Mouse (Mus musculus) CH12.LX (cell line): ENCODE data around the gene Dhcr7. TPM values are rescaled to one million over a fixed set of nuclear protein-coding genes. Genes with fewer than 3 reads are reported as not detected.

Experiments used
- DNase-seq: peaks from one replicate; pipeline ENCODE4 v3.0.0-alpha.2; 2013; ENCODE audit errors: extremely low read depth
- H3K27ac ChIP-seq: 2 replicates; pipeline ENCODE4 v1.5.1; 2012; ENCODE audit warnings: low read depth, mild to moderate bottlenecking, control low read depth, moderate library complexity; ENCODE audit not compliant: insufficient read depth
- H3K27me3 ChIP-seq: replicated peaks from 2 replicates; pipeline ENCODE3; 2012; ENCODE audit warnings: inconsistent platforms
- H3K36me3 ChIP-seq, 2 experiments: replicated peaks in 1 of 2; 2 replicates each; pipeline versions ENCODE3 to v1.6.1; 2012; ENCODE audit warnings: inconsistent platforms in 1 of 2, low read length in 1 of 2, mild to moderate bottlenecking in 1 of 2, mixed read lengths in 1 of 2, moderate library complexity in 1 of 2; ENCODE audit not compliant: control insufficient read depth in 1 of 2, insufficient read depth in 1 of 2
- H3K4me1 ChIP-seq, 2 experiments: 2 replicates each; pipeline ENCODE4 v1.6.1; 2012; ENCODE audit warnings: inconsistent platforms in 1 of 2, moderate library complexity in 1 of 2; ENCODE audit not compliant: insufficient read depth in 2 of 2, control insufficient read depth in 1 of 2
- H3K4me2 ChIP-seq: 2 replicates; pipeline ENCODE4 v1.6.1; 2012; ENCODE audit warnings: low read depth, mild to moderate bottlenecking, control low read depth; ENCODE audit not compliant: poor library complexity, insufficient read depth, severe bottlenecking
- H3K4me3 ChIP-seq, 3 experiments: fragments of 150-350 bp in 1 of 3; sonication (generic) in 1 of 3; replicated peaks in 1 of 3; 2 replicates each; pipeline versions ENCODE3 to v1.5.1; 2011 to 2012; ENCODE audit warnings: low read depth in 2 of 3, low read length in 2 of 3, mild to moderate bottlenecking in 2 of 3, moderate library complexity in 2 of 3, control low read depth in 1 of 3, improper control_type of control experiment in 1 of 3, inconsistent platforms in 1 of 3, mixed read lengths in 1 of 3; ENCODE audit not compliant: poor library complexity in 1 of 3
- H3K79me2 ChIP-seq: replicated peaks from 2 replicates; pipeline ENCODE4 v1.6.1; 2012; ENCODE audit warnings: mild to moderate bottlenecking, moderate library complexity; ENCODE audit not compliant: control insufficient read depth, poor library complexity, insufficient read depth, severe bottlenecking; ENCODE audit errors: extremely low read depth
- H3K9ac ChIP-seq: 2 replicates; pipeline ENCODE4 v1.6.1; 2012; ENCODE audit warnings: low read depth, mild to moderate bottlenecking, control low read depth, moderate library complexity; ENCODE audit not compliant: insufficient read depth
- H3K9me3 ChIP-seq: replicated peaks from 2 replicates; pipeline ENCODE3; 2012; ENCODE audit warnings: low read length, inconsistent platforms, mixed read lengths
- BHLHE40 ChIP-seq: IDR thresholded peaks from 2 replicates; pipeline ENCODE4 v1.6.1; 2011; ENCODE audit warnings: mild to moderate bottlenecking, low read depth, low read length, improper control_type of control experiment
- CHD1 ChIP-seq: IDR thresholded peaks from 2 replicates; pipeline ENCODE4 v1.6.1; 2012; ENCODE audit warnings: low read depth, low read length, improper control_type of control experiment, inconsistent platforms
- CHD2 ChIP-seq: IDR thresholded peaks from 2 replicates; pipeline ENCODE4 v1.6.1; 2011; ENCODE audit warnings: low read length, improper control_type of control experiment
- CTCF ChIP-seq, 2 experiments: IDR thresholded peaks in 1 of 2; conservative IDR thresholded peaks in 1 of 2; 2 replicates each; pipeline ENCODE4 v1.5.1; 2011 to 2012; ENCODE audit warnings: low read depth in 2 of 2, low read length in 2 of 2, improper control_type of control experiment in 1 of 2, inconsistent platforms in 1 of 2, mild to moderate bottlenecking in 1 of 2, moderate library complexity in 1 of 2
- E2F4 ChIP-seq: IDR thresholded peaks from 2 replicates; pipeline ENCODE4 v1.6.1; 2011; ENCODE audit warnings: low read depth, low read length, improper control_type of control experiment; ENCODE audit not compliant: insufficient replicate concordance
- ELF1 ChIP-seq: IDR thresholded peaks from 2 replicates; pipeline ENCODE4 v1.6.1; 2014; ENCODE audit warnings: low read depth, mild to moderate bottlenecking, inconsistent platforms, low read length, improper control_type of control experiment
- EP300 ChIP-seq: IDR thresholded peaks from 2 replicates; pipeline ENCODE4 v1.6.1; 2011; ENCODE audit warnings: low read length, improper control_type of control experiment
- ETS1 ChIP-seq: conservative IDR thresholded peaks from 2 replicates; pipeline ENCODE4 v1.6.1; 2012; ENCODE audit warnings: low read depth, mild to moderate bottlenecking, inconsistent platforms, low read length, improper control_type of control experiment, moderate library complexity
- GABPA ChIP-seq: IDR thresholded peaks from 2 replicates; pipeline ENCODE4 v1.6.1; 2012; ENCODE audit warnings: low read depth, low read length, improper control_type of control experiment, inconsistent platforms; ENCODE audit not compliant: insufficient replicate concordance
- HCFC1 ChIP-seq: IDR thresholded peaks from 2 replicates; pipeline ENCODE4 v1.6.1; 2012; ENCODE audit warnings: low read depth, mild to moderate bottlenecking, inconsistent platforms, low read length, improper control_type of control experiment
- IRF4 ChIP-seq: IDR thresholded peaks from 2 replicates; pipeline ENCODE4 v1.6.1; 2014; ENCODE audit warnings: low read depth, mild to moderate bottlenecking, inconsistent platforms, low read length, improper control_type of control experiment
- JUN ChIP-seq: IDR thresholded peaks from 2 replicates; pipeline ENCODE4 v1.6.1; 2011; ENCODE audit warnings: low read depth, mild to moderate bottlenecking, low read length, improper control_type of control experiment, moderate library complexity; ENCODE audit not compliant: insufficient read depth
- JUND ChIP-seq: conservative IDR thresholded peaks from 2 replicates; pipeline ENCODE4 v1.6.1; 2011; ENCODE audit warnings: low read depth, low read length, improper control_type of control experiment
- KAT2A ChIP-seq: IDR thresholded peaks from 2 replicates; pipeline ENCODE4 v1.6.1; 2012; ENCODE audit warnings: low read length, improper control_type of control experiment, inconsistent platforms; ENCODE audit not compliant: insufficient replicate concordance
- MAFK ChIP-seq: IDR thresholded peaks from 2 replicates; pipeline ENCODE4 v1.6.1; 2011; ENCODE audit warnings: low read length, improper control_type of control experiment; ENCODE audit not compliant: insufficient replicate concordance
- MAX ChIP-seq: IDR thresholded peaks from 2 replicates; pipeline ENCODE4 v1.6.1; 2011; ENCODE audit warnings: low read length, improper control_type of control experiment
- MAZ ChIP-seq: IDR thresholded peaks from 2 replicates; pipeline ENCODE4 v1.6.1; 2012; ENCODE audit warnings: low read depth, mild to moderate bottlenecking, inconsistent platforms, low read length, improper control_type of control experiment, moderate library complexity
- MEF2A ChIP-seq: IDR thresholded peaks from 2 replicates; pipeline ENCODE4 v1.6.1; 2014; ENCODE audit warnings: low read depth, mild to moderate bottlenecking, inconsistent platforms, low read length, improper control_type of control experiment, borderline replicate concordance
- MXI1 ChIP-seq: IDR thresholded peaks from 2 replicates; pipeline ENCODE4 v1.6.1; 2011; ENCODE audit warnings: mild to moderate bottlenecking, low read depth, low read length, improper control_type of control experiment
- MYC ChIP-seq: IDR thresholded peaks from 2 replicates; pipeline ENCODE4 v1.6.1; 2011; ENCODE audit warnings: low read depth, mild to moderate bottlenecking, improper control_type of control experiment, low read length
- NELFE ChIP-seq: IDR thresholded peaks from 2 replicates; pipeline ENCODE4 v1.6.1; 2011; ENCODE audit warnings: low read depth, low read length, improper control_type of control experiment
- NRF1 ChIP-seq: IDR thresholded peaks from 2 replicates; pipeline ENCODE4 v1.6.1; 2014; ENCODE audit warnings: low read depth, mild to moderate bottlenecking, inconsistent platforms, low read length, improper control_type of control experiment, moderate library complexity
- PAX5 ChIP-seq: IDR thresholded peaks from 2 replicates; pipeline ENCODE4 v1.6.1; 2012; ENCODE audit warnings: low read length, inconsistent platforms, mixed read lengths
- POLR2A ChIP-seq: IDR thresholded peaks from 2 replicates; pipeline ENCODE4 v1.6.1; 2011; ENCODE audit warnings: low read depth, mild to moderate bottlenecking, improper control_type of control experiment, low read length
- POLR2AphosphoS2 ChIP-seq: IDR thresholded peaks from 2 replicates; pipeline ENCODE4 v1.6.1; 2011; ENCODE audit warnings: low read depth, low read length, improper control_type of control experiment
- RAD21 ChIP-seq: IDR thresholded peaks from 2 replicates; pipeline ENCODE4 v1.6.1; 2011; ENCODE audit warnings: low read depth, mild to moderate bottlenecking, low read length, improper control_type of control experiment, moderate library complexity
- RCOR1 ChIP-seq: conservative IDR thresholded peaks from 2 replicates; pipeline ENCODE4 v1.6.1; 2012; ENCODE audit warnings: low read depth, mild to moderate bottlenecking, inconsistent platforms, low read length, improper control_type of control experiment
- SIN3A ChIP-seq: IDR thresholded peaks from 2 replicates; pipeline ENCODE4 v1.6.1; 2012; ENCODE audit warnings: low read length, improper control_type of control experiment, inconsistent platforms
- SMC3 ChIP-seq: IDR thresholded peaks from 2 replicates; pipeline ENCODE4 v1.6.1; 2011; ENCODE audit warnings: low read depth, low read length, improper control_type of control experiment
- TBP ChIP-seq: conservative IDR thresholded peaks from 2 replicates; pipeline ENCODE4 v1.6.1; 2011; ENCODE audit warnings: low read depth, low read length, improper control_type of control experiment
- TCF12 ChIP-seq: IDR thresholded peaks from 2 replicates; pipeline ENCODE4 v1.6.1; 2014; ENCODE audit warnings: low read depth, mild to moderate bottlenecking, inconsistent platforms, low read length, improper control_type of control experiment
- UBTF ChIP-seq: IDR thresholded peaks from 2 replicates; pipeline ENCODE4 v1.6.1; 2012; ENCODE audit warnings: low read depth, mild to moderate bottlenecking, inconsistent platforms, low read length, improper control_type of control experiment, moderate library complexity
- USF1 ChIP-seq: IDR thresholded peaks from 2 replicates; pipeline ENCODE4 v1.6.1; 2014; ENCODE audit warnings: low read depth, mild to moderate bottlenecking, inconsistent platforms, low read length, improper control_type of control experiment
- USF2 ChIP-seq: conservative IDR thresholded peaks from 2 replicates; pipeline ENCODE4 v1.6.1; 2011; ENCODE audit warnings: low read depth, low read length, improper control_type of control experiment
- ZC3H11A ChIP-seq: IDR thresholded peaks from 2 replicates; pipeline ENCODE4 v1.6.1; 2012; ENCODE audit warnings: low read depth, mild to moderate bottlenecking, inconsistent platforms, low read length, improper control_type of control experiment
- ZKSCAN1 ChIP-seq: IDR thresholded peaks from 2 replicates; pipeline ENCODE4 v1.6.1; 2012; ENCODE audit warnings: low read depth, inconsistent platforms, low read length, improper control_type of control experiment, borderline replicate concordance
- ZMIZ1 ChIP-seq: IDR thresholded peaks from 2 replicates; pipeline ENCODE4 v1.6.1; 2012; ENCODE audit warnings: low read depth, mild to moderate bottlenecking, inconsistent platforms, low read length, improper control_type of control experiment
- ZNF384 ChIP-seq: IDR thresholded peaks from 2 replicates; pipeline ENCODE4 v1.6.1; 2012; ENCODE audit warnings: low read depth, low read length, improper control_type of control experiment, inconsistent platforms
- dilution Hi-C: fragments of 300-500 bp; cut with MboI; formaldehyde crosslinking; loops from 2 replicates; pipeline ENCODE4 v1.14.3; 2020; ENCODE audit warnings: low sequenced_read_pairs; ENCODE audit not compliant: extremely low pct_unique_long_range_greater_than_20kb, extremely low pct_ligation_motif_present
- in situ Hi-C: fragments of 300-500 bp; cut with MboI; formaldehyde crosslinking; loops from 3 replicates; pipeline ENCODE4 v1.14.3; 2019; ENCODE audit warnings: low sequenced_read_pairs, low pct_ligation_motif_present, low pct_unique_long_range_greater_than_20kb, mixed read lengths
- polyA plus RNA-seq: library from polyadenylated mRNA; unstranded; fragments of >175 nt; gene quantifications from 2 replicates; pipeline ENCODE4 v1.2.1, GENCODE M21; 2012; ENCODE audit warnings: low read depth; ENCODE audit not compliant: insufficient read length
- total RNA-seq, 2 experiments: library from RNA; depleted of rRNA; stranded (reverse); fragments of 300-350 nt in 1 of 2; fragments of >200 nt in 1 of 2; gene quantifications; 2 replicates each; pipeline ENCODE4 v1.2.3; 2012 to 2014

The Dhcr7 gene
- total and polyA plus RNA-seq, 3 experiments, result 18.1 to 60.3 (median 22.1) TPM

DNA sequence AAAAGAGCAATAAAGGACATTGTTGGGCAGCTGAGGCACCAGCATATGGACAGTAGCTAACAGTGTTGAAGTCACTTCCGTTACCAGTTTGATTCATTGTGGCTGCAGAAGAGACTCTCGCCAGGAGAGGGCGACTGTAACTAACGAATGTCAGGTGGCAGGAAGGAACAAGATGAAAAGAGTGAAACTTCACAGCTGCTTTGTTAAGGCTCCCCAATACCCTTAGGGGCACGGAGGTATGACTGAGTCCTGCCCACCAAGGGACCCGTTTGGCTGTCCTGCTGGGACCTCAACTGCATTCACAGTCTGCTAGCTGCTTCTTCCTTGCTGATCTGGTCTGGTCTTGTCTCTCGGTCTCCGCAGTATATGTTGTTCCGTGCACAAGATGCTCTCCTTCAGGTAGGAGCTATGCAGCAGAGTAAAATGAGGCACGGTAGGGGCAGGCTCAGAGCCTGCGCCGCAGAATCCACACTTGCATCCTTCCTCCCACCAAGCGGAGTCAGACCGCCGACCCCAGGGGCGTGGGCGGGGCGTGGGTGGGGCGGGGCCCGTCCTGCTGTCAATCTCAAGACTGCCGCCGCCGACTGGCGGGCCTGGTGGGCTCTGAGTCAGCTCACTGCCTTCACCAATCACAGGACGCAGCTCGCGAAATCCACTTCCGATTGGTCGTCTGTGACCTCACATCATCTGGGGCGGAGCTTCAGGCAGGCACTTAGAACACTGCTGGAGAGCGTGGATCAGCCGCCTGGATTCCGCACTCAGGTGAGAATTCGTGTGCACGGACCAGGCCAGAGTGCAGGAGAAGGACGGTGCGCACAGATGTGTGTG is 6.8 kb downstream of the Dhcr7 start:
- Histone ChIP-seq H3K4me3 (peak overlapping the region; percentile 69 to 99 (median 93)), H3K4me1 (peaks cover 8 to 41% of the 10 kb centered on the region in 2 experiments), H3K36me3 (peaks cover 9 to 34% of the 10 kb centered on the region in 2 experiments), H3K27me3 (no peaks in the 10 kb centered on the region), H3K27ac (peak overlapping the region; percentile 92), H3K79me2 (0 out of 2 replicates have a peak, but pooled peaks cover 3% of the 10 kb centered on the region), H3K4me2 (peak overlapping the region; percentile 93), H3K9me3 (no peaks in the 10 kb centered on the region), H3K9ac (peak overlapping the region; percentile 83)
- dilution Hi-C loops, result no loop called here
- peak; percentile 98 for DNase-seq
- TF ChIP-seq EP300, result peak; percentile 34; the same call in 1 of the 2 replicates
- TF ChIP-seq KAT2A, result no peak
- peak; percentile 76 for TF ChIP-seq JUN
- no peak for TF ChIP-seq E2F4
- no peak for TF ChIP-seq ZKSCAN1
- peak; percentile 54 for TF ChIP-seq HCFC1
- peak; percentile 30; the same call in 1 of the 2 replicates for TF ChIP-seq BHLHE40
- peak; percentile 80 to 96 for TF ChIP-seq CTCF (conservative IDR thresholded peaks at IDR 0.05 in 1 of 2, IDR thresholded peaks at IDR 0.05 in 1 of 2; ENCODE audit: low read depth in 2 of 2, low read length in 2 of 2)
- TF ChIP-seq USF2, result no peak
- TF ChIP-seq USF1, result no peak; the same call in 1 of the 2 replicates
- peak; percentile 89 for TF ChIP-seq SIN3A
- TF ChIP-seq CHD1, result peak; percentile 44; the same call in 1 of the 2 replicates
- peak; percentile 68 for TF ChIP-seq MEF2A
- TF ChIP-seq MAFK, result no peak
- TF ChIP-seq JUND, result peak; percentile 80
- peak; percentile 93 for TF ChIP-seq MYC
- no peak for TF ChIP-seq GABPA
- TF ChIP-seq TBP, result peak; percentile 70; the same call in 1 of the 2 replicates
- TF ChIP-seq POLR2AphosphoS2, result no peak
- peak; percentile 57 for TF ChIP-seq NELFE
- TF ChIP-seq ETS1, result peak; percentile 51
- no peak for TF ChIP-seq UBTF
- no peak for TF ChIP-seq PAX5
- TF ChIP-seq MAX, result peak; percentile 76; the same call in 1 of the 2 replicates
- peak; percentile 75 for TF ChIP-seq TCF12
- peak; percentile 76; the same call in 1 of the 2 replicates for TF ChIP-seq ZMIZ1
- TF ChIP-seq NRF1, result peak; percentile 36; the same call in 1 of the 2 replicates
- TF ChIP-seq SMC3, result peak; percentile 76
- TF ChIP-seq MXI1, result peak; percentile 58
- peak; percentile 91 for TF ChIP-seq POLR2A
- TF ChIP-seq RAD21, result peak; percentile 90
- TF ChIP-seq ZNF384, result no peak
- no peak for TF ChIP-seq ZC3H11A
- TF ChIP-seq ELF1, result peak; percentile 83
- TF ChIP-seq IRF4, result peak; percentile 85
- peak; percentile 72 for TF ChIP-seq CHD2
- TF ChIP-seq RCOR1, result 0 out of 2 replicates have a peak, but pooled peaks have one; percentile 4
- no peak for TF ChIP-seq MAZ
- in situ Hi-C loops, result loop anchor here (10.0 kb wide), 1 partner anchor 75 kb away; no protein-coding TSS in a partner anchor
